Mouse (Mus musculus) thymus, postnatal 36 days (tissue): Measurements from ENCODE around the gene Hoxa13.

Experiments
- DNase-seq, 2 experiments: peaks; one replicate each; pipeline ENCODE4 v3.0.0; 2022; ENCODE audit warnings: mixed read lengths in 2 of 2

The Hoxa13 gene

DNA sequence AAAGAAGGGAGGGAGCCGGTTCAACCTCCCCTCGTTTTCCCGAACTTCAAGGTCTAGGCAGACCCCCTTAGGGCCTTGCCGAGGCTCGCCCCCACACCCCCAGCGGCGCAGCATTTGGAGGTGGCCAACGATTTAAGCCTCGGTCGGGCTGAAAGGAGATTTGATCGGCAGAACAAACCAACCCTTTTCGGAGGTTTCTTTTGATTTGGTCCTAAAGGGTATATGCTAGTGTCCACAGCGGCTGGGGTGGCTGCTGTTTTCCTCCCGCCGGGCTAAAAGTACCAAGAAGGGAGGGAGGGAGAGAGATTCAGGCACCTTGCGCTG lies 11.3 kb downstream of the Hoxa13 start:
- no peak for DNase-seq

DNA sequence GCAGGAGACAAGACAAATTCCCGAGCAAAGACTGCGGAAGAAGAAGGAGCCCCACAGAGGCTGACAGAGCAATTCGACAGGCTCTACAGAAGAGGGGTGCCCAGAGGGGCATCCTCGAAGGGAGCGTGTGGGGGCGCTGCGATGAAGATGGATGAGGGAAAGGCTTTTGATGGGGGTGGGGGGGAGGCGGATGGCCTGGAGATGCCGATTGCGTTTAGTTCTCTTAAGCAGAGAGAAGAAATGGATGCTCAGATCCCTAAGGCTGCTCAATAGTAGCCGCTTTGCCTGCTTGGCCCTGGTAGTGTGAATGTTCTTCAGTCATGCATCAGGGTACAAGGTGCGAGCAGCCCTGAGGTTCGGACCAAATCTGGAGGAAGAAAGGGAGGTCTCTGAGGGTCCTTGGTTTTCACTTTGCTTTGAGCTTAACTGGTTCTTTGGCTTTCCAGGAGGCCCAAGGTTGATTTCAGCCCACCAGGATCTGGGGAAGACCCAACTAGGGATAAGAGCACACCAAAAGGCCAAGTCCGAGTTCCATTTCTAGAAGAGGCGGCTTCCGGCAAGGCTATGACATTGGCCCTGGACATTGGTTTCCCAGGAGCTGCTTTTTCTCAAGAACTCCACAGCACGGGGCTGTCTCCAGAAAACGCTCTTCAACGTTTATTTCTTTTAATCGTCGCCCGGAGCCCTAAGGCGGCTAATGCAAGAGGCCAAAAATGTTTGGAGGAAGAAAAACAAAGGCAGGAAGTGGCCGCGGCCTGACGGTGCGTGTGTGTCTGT lies 11.9 kb downstream of the Hoxa13 start:
- no peak for DNase-seq

DNA sequence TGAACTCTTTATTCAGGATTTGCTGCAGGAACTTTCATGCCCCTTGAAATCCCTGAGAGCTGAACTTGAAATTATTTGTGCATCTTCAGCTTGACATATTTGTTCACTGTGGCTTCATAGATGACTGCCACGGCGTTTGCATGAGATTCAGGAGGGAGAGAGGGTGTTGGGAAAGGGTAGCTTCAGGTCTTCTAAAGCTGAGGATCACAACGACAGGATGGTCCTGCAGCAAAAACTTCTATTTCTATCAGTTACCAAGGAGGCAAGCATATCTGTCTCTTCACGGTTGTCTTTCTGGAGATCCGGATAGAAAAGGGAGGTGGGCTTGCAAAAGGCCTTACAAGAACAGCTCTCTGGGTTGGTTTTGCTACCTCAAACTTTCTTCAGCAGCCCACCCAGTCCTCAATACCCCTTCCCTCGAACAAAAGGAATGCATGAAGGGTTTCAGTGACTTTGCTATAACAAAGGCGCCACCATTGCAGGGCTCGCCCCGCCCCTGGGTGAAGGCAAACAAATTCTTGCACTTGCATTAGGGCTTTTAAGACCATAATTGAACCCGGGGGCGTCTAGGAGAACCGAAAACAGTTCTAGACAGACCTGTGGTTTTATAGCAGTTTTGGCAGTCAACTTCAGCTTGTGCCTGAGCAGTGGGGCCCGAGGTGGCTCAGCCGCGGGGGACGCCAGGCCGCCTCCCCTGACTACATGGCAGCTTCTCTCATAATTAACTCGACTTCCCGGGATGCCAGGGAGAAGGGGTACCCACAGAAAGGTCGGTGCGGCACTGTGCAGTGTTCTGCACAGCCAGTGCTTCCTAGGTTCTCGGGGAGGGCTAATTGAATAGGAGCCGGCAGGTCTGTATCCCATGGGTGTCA lies 12.7 kb downstream of the Hoxa13 start:
- DNase-seq = no peak

DNA sequence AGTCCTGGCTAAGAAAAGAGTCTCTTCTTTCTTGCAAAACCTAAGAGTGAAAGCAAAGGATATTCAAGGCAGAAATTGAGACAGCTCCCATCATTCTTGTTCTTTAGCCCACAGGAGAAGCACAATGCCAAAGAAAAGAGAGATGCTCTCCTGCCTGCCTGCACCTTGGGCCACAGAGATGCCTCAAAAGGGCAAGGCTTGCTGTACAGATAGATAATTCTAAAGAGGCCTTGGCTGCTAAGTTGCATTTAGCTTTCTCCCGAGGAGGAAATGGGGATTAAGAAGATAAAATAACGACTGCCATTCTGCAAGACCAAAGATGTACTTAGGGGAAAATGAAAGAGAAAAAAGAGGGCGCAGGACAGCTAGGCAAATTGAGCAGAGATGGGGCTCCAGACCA lies 13.8 kb downstream of the Hoxa13 start:
- no peak for DNase-seq

DNA sequence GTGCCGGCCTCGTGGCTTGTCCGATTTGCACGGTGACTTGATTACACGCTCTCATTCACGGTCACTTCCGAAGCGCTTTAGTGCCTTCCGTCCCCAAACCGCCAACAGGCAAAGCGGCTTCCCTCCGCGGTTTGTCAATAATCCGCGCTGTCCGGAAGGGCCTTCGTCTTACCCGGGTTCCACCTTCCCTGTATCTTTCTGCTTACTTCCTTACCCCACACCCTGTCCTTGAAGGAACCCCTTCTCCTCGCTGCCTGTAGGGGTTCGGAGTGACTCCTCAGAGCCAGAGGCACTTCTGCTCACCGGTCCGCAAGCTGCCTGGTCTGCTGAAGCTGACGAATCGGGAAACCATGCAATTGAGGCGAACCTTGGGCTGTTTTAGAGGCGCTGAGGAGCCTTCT lies 14.3 kb downstream of the Hoxa13 start:
- no peak for DNase-seq

DNA sequence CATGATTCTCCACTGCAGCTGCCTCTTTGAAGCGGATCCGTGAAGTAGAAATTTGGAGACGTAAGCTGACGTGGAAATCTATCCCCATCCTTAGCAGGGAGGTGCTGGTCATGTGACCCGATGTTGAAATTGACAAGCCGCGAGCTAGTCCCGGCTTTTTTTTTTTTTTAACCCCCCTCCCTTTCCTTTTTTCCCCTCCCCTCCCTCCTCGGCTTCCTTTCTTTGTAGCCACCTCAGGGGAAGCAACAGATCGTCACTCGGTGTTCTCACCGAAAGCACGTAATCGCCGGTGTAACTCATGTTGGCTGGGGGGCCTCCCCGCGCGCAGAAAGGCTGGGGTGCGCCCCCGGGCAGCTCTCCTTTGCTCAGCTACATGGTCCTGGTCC lies 14.9 kb downstream of the Hoxa13 start, which contains the start of gene Hoxa11:
TSS of gene Hoxa11 (minus strand) at position 54 of the 386 bp plus-strand sequence.
- no peak for DNase-seq

DNA sequence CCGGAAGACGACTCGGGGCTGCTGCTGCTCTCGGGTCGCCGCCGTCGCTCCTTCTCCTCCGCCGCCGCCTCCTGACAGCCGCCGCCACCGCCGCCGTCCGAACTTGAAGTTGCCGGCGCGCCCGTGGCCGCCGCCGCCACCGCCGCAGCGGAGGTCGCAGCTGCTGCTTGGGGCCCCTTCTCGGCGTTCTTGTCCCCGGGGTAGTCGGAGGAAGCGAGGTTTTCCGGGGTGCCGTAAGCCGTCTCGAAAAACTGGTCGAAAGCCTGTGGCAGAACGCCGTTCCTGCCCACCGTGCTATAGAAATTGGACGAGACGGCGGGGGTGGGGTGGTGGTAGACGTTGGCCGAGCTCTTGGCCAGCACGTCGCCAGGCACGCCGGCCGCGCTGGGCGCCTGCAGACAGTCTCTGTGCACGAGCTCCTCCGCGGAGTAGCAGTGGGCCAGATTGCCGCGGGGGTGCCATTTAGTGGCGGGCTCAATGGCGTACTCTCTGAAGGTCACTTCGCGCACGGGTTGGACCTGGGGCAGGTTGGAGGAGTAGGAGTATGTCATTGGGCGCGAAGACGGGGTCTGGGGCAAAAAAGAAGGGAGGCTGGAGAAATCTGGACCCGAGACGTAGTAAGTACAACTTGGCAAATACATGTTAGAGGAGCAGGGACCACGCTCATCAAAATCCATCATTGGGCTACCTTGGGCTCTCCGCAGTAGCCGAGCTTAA lies 15.5 kb downstream of the Hoxa13 start:
- DNase-seq = no peak

DNA sequence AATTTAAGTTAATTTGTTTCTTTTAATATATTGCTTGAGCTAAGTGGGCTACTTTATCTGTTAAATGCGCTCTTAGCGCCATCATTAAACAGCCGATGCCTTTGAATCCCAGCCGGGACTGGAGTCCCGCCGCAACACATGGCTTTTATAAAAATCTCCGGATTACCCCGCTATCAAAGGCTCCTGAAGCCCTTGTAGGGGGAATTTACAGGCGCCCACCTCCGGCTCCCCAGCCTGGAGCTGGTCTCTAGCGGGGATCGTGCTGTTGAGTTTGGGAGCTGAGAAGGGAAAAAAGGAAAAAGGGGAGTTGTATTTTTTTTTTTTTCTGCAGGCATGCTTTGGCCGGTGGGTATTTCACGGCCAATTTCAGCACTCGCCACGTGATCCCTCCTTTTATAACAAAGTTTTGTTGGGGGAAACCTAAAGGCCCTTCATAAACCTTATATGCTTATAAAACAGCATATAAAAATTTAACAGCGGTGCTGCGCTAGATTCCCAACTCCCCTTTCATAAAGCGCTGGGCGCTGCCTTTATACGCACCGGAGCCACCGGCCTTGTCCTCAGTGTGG lies 16.1 kb downstream of the Hoxa13 start:
- DNase-seq = no peak

DNA sequence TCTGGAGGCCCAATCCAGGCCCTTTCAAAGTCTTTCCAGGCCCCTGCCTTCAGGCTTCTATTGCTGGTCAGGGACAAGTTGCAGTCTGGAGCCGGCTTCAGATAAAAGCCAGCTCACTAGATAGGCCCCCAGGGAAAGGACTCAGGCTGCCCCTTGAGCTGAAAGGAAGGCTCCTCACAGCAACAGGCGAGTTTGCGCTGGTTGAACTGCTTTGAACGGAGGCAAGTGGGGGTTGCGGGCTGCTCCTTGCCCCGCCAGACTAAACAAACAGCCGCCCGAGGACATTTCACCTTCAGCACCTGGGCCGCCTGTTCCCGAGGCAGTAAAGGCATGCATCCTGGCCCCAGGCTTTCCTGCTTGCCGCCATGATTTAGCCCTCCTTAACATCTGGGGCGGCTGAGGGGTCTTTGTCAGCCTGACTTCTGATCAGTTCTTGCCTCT lies 17.0 kb downstream of the Hoxa13 start:
- no peak for DNase-seq

DNA sequence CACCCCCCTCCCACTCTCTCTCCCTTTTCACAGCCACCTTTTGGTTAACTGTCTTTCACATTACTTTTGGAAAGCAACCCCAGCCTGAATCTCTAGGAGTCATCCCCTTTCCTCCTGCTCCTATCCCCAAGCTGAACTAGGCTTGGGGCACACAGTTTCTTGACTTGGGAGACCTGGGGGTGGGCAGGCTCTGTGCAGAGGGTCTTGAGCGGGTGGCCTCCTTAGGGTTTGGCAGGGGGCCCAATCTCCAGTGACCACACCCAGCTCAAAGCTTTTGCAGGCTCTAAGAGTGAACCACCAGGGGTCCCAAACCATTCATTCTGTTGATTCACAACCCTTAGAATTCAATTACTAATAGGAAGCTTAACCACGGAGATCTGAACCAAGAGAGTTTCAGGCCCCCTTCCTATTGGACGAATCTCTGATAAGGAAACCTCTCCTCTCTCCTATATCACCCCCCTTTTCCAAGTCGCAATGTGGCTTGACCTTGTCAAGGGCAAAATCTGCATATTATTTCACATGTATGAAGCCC lies 17.8 kb downstream of the Hoxa13 start:
- no peak for DNase-seq

DNA sequence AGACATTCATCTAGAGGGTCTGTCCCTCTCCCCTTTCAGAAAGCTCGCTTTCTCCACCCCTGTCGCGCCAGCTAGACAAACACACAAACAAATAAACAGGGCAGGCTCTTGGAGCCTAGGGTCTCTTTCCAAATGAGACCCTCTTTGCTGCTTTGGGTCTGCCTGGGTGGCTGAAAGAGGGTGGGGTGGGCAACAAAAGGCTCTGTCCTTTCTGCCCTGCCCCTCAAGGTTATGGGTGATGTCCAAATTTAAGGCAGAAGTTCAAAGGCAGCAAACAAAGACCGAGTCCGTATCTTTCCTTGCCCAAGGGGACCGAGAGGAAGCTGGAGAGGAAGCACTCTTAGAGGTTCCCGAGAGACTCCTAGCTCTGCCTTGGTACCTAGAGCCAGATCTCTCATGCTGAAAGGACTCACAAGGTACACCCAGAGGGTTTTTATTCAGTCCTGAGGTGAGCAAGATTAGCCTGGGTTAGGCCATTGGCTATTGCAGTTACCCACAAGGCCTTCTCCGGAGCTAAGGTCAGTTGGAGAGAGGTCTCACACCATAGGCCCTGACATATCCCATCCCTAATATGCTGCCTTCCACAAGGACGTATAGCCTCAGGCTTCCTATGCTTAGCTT lies 19.6 kb downstream of the Hoxa13 start:
- DNase-seq = no peak

DNA sequence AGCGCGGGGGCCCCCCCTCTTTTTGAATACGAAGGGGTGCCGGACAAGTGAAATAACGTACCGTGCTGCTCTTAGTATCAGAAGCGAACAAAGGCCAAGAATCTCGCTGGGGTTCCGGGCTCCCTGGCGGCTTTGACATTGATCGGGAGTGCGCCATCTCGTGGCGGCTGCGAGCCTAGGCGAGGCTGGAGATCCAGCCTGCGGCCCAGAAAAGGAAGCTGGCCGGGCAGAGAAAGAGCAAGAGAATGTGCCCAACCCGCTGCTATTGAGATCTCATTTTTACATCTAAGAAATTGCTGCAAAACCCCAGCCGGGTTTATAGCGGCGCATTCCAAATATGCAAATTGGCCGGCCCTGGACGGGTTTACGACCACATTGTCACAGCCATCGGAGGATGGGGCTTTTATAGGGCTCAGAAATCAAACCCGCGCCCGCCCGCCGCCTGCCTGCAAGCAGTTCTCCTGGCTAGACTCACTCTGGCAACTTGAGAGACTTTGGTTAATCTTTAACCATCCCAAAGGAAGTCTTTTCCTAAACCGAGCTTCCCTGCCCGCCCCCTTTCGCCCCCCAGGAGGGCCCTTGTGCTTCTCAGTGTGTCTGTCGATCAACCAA lies 20.2 kb downstream of the Hoxa13 start, which contains the start of gene Hoxa10:
TSS of gene Hoxa10 (minus strand) at position 466 of the 612 bp plus-strand sequence.
- DNase-seq = peak; percentile 75 to 78

DNA sequence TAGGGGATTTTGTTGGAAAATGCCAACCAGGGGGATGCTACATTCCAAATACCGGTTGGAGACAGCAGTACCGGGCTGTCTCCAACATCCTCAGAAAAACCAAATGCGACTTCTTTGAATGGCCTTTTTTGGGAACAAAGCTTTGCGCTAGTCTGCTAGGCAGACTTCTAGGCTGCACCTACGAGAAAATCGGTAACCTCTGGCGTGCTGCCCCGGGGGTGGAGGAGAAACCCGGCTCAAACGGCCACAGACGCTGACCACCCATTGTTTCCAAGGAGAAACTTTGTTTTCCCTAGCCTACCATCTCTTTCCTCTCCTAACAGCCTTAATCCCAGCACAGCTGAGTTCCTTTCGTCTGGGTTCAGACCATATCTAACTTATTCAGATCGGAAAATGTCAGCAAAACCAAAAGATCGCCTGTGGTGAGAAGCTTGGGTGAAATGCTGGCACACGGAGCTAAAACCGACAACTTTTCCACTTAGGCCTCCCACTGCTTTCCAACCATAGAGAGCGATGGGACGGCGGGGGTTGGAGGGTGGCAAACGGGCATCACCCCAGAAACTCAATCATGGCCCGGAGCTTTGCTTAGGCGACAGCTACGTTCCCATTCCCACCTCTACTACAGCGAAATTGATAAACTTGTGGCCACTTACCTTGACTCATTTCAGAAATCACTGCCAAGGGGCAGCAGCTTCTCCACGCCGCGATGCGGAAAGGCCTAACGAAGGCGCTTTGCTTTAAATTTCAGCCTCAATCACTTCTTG lies 20.9 kb downstream of the Hoxa13 start:
- no peak for DNase-seq

DNA sequence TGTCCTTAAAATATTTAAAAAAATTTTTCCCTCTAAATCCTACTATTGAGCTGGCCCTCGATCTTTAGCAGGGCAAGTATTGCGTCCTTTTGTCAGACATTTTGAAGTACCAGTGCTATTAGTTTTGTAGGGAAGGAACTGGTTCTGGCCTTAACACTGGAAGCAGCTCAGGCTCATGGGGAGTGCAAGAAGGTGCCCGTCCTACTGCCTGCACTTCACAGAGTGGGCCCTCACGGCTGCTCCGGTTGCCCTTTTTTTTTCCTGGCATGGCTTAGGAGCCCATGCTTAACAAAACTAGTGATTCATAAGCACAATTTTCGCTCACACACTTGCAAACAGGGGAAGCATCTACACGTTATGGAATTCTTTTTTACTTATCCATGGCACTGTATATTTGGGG lies 21.7 kb downstream of the Hoxa13 start:
- no peak for DNase-seq

DNA sequence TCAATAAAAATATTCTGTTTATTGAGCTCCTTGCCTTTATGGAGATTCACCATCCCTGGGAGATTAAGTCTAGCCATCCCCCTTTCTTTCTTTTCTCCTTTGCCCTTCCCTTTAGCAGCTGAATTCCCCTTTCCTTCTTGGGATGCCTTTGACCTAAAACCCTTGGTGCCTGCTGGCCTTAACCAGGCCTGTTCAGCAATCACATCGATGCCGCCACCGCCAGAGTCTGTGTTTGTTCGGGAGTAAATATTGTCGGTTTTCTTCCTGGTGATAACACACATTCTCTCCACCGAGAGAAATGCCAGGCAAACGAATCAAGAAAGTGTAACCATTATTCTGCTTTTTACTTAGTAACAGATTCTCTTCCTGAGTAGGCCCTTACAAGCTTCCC lies 22.5 kb downstream of the Hoxa13 start:
- DNase-seq = no peak

DNA sequence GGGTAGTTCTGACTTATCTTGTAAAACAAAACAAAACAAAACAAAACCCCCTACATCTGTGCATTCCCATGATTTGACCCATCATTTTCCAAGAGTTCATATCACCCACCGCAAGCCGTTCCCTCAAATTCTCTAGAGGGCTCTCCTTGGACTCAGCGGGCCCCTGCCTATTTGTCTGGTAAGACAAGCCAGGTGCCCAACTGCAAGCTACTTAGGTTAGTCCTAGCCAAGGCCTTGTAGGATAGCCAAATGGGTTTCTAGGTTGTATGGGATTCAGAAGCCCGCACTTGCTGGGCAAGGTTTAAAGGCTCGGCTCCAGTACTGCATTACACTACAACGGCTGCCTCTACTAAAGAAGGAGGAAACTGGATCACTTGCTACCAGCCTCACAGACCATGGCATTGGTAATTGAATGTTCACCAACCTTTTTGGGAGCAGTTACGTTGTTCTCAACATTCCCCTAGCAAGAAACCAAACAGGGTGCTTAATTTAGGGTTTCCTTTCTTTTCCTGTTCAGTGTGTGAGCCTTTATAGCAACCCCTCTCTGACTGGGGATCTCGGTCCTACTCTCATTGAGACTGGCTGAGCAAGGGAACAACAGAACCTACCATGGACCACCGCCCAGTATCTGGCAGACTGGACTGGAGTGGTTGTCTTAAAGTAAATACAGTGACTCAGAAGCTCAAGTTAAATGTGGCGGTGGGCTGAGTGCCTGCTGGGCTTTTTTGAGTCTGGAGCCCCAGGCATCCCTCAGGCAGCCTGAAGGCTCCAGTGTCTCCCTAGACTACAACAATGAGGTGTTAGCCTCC lies 23.1 kb downstream of the Hoxa13 start:
- DNase-seq = no peak

DNA sequence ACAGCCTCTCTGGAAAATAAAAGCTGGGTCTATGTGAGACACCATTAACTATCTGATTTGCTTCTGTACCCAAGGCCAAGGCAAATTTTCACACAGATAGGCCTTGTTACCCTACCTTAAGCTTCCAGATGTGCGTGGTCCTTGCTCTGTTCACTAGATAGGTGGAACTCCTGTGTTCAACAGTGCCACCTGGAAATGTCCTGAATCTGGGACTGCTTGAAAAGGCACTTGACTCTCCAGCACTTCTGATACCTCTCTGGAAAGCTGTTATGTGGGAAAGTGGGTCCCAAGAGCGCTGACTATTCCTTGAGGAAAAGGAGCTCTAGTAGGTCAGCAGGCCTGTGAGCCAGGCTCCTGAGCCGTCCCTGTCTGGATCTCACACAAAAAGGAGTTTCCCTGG lies 23.9 kb downstream of the Hoxa13 start:
- no peak for DNase-seq

DNA sequence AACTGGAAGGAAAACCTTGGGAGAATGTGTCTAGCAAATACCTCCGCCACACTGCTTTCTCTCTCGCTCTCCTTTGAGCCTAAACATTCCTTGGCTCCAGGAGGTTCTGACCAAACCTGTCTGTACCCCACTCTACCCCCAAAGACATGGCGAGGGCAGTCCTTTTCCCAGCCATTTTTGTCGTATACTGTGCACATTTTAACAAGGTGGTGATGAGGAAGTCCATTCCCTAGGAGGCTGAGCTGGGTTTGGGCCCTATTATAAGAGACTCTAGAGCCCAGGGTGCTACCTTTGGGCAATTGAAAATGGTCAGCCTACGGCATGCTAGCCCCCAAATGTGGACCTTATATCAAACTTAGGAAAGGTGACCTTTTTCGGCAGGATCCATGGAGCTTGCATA lies 24.8 kb downstream of the Hoxa13 start:
- DNase-seq = no peak

DNA sequence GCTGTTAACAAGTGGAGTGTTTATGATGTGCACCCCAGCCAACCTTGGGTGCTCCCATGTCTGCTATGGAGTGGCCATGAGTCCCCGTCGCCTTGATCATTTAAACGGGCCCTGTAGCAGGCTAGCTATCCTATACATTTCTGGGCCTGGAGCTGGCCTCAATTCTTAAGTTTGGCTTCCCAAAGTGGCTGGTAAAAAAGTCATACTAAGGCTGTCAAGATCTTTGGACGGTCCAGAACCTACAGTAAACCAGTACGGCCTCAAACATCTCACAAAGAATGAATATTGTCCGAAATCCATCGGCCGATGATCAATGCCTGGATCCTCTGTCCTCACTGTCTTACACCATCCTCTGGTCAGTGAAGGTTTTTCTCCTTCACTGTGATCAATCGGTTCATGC lies 25.4 kb downstream of the Hoxa13 start:
- no peak for DNase-seq

DNA sequence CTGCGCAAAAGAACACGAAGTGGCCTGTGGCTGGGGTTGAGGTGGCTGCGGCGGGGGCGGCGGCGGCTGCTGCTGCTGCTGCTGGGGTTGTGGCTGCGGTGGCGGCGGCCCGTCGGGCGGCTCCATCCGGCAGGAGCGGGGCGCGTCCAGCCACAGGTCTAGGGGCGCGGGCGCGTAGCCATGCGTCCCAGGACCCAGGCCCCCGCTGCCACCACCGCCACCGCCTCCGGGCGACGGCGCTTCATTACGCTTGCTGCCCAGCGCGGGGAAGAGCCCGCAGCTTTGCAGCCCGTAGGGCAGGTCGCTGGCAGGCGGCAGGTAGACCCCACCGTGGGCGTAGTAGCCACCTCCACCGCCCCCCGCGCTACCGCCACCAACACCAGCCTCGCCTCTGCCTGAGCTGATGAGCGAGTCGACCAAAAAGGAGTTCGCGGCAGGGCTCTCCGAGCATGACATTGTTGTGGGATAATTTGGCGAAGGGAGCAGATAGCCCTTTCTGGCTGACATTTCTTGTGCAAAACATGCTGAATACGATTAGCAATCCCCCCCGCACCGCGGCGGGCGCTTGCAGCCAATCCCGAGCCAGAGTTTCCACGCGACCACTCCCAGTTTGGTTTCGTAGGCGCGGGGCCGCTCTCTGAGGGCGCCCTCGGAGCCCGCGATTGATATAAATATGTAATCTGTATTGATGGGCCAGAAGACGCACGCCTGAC lies 26.1 kb downstream of the Hoxa13 start:
- no peak for DNase-seq
